Mouse (Mus musculus): ENCODE data around the gene Gm20479.

DNA sequence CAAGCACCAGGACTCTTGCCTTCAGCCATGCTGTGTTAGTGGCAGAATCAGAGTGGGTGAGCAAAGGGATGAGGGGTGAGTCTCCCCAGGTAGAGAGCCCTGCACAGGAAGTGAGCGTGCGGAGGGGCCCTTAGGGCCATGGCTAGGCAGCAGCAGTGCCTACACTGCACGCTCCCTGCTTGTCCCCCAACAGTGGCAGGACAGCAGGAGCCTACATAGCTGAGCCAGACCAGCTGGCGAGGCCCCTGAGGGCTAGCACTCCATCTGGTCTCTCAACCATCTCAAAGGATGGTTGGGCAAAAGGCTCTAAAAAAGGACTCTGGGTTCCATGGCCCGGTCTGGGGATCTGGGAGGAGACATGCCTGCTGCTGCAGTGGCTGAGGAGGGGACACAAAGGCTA is 26.9 kb upstream of the Gm20479 start:
- no peak for TF ChIP-seq POLR2A (IDR thresholded peaks at IDR 0.05; ENCODE audit: insufficient read depth, low read length)
- TF ChIP-seq CTCF (IDR thresholded peaks at IDR 0.05; ENCODE audit: low read depth, low read length): no peak
